Mouse (Mus musculus) heart, postnatal 14 days (tissue): ENCODE results near the gene Rp2. TPM values are rescaled to one million over a fixed set of nuclear protein-coding genes. Genes with fewer than 3 reads are reported as not detected.
"Not testable (repeated sequence)": the region's sequence is repeated elsewhere in the genome, so short reads cannot be mapped to it uniquely, and the experiment has no call there.

Source experiments
- DNase-seq, 2 experiments: peaks; one replicate each; pipeline ENCODE4 v3.0.0; 2021 to 2022
- intact Hi-C: fragments of 180-260 bp; cut with DNase I; formaldehyde crosslinking; loops from one replicate; pipeline ENCODE4 v1.15.1; 2025
- long read RNA-seq, 2 experiments: library from polyadenylated mRNA; stranded (forward); transcript quantifications; one replicate each; pipeline ENCODE4 v2.0.0; 2021
- total RNA-seq, 2 experiments: library from RNA; stranded (reverse); gene quantifications; 2 replicates each; pipeline ENCODE4 v1.2.3; 2021

Gene Rp2
- total RNA-seq: 10 to 100 TPM; 10.7 to 11.1 TPM
- long read RNA-seq, experiment 1, full-length matches to known transcripts: 14 of 15 reads
- long read RNA-seq, experiment 1, partial matches to known transcripts: 1 of 15 reads
- long read RNA-seq, experiment 1, other reads (novel, unspliced or antisense): 0 of 15 reads
- long read RNA-seq, experiment 2, full-length matches to known transcripts: 18 of 18 reads
- long read RNA-seq, experiment 2, partial matches to known transcripts: 0 of 18 reads
- long read RNA-seq, experiment 2, other reads (novel, unspliced or antisense): 0 of 18 reads

GRCm38 (mm10) chrX:20364391-20365365 lies at the start of gene Rp2:
Gene Rp2, plus strand, starts transcription at chrX:20364481.
- DNase-seq: peak; percentile 71 to 77
- intact Hi-C loops: loop anchor here (5.0 kb wide), 2 partner anchors 63 to 208 kb away; partner anchors contain the start of gene Jade3

GRCm38 (mm10) chrX:20332756-20333155 lies 31.5 kb upstream of the Rp2 start:
- intact Hi-C loops: no loop called here

GRCm38 (mm10) chrX:20335722-20336121 lies 28.6 kb upstream of the Rp2 start:
- DNase-seq: peak; percentile 31 to 53
- intact Hi-C loops: loop anchor here (2.0 to 5.0 kb wide), 2 partner anchors 173 to 313 kb away; no protein-coding TSS in a partner anchor

More at GRCm38 (mm10) chrX:20332756-20333155, 31.5 kb upstream of the Rp2 start:
- DNase-seq: no peak

- intact Hi-C loops: no loop called here
- DNase-seq: no peak
Observed at GRCm38 (mm10) chrX:20344980-20345379, 19.3 kb upstream of the Rp2 start.

GRCm38 (mm10) chrX:20346355-20346754 lies 17.9 kb upstream of the Rp2 start:
- intact Hi-C loops: no loop called here
- no peak for DNase-seq

GRCm38 (mm10) chrX:20350241-20350640 lies 14.0 kb upstream of the Rp2 start:
- DNase-seq, intact Hi-C loops: not testable (repeated sequence)

- intact Hi-C loops: no loop called here
- no peak for DNase-seq
Observed at GRCm38 (mm10) chrX:20355283-20355682, 9.0 kb upstream of the Rp2 start.

GRCm38 (mm10) chrX:20356309-20356708 lies 8.0 kb upstream of the Rp2 start:
- intact Hi-C loops: no loop called here
- DNase-seq: no peak

- intact Hi-C loops: loop anchor here (5.0 kb wide), 2 partner anchors 61 to 206 kb away; partner anchors contain the start of gene Jade3
- no peak for DNase-seq
Observed at GRCm38 (mm10) chrX:20366036-20366435, 1.8 kb downstream of the Rp2 start.

- no peak for DNase-seq
- intact Hi-C loops: no loop called here
Observed at GRCm38 (mm10) chrX:20379347-20380014, 15.2 kb downstream of the Rp2 start.

GRCm38 (mm10) chrX:20382260-20382659 lies 18.0 kb downstream of the Rp2 start:
- no peak for DNase-seq
- intact Hi-C loops: no loop called here

GRCm38 (mm10) chrX:20387006-20387405 lies 22.7 kb downstream of the Rp2 start:
- intact Hi-C loops: no loop called here
- DNase-seq: no peak

GRCm38 (mm10) chrX:20391964-20392363 lies 27.7 kb downstream of the Rp2 start:
- intact Hi-C loops, DNase-seq: not testable (repeated sequence)

GRCm38 (mm10) chrX:20392942-20393341 lies 28.7 kb downstream of the Rp2 start:
- intact Hi-C loops: no loop called here
- no peak for DNase-seq

- intact Hi-C loops: no loop called here
- no peak for DNase-seq
Observed at GRCm38 (mm10) chrX:20404068-20404467, 39.8 kb downstream of the Rp2 start.

GRCm38 (mm10) chrX:20406909-20407308 lies 42.6 kb downstream of the Rp2 start:
- intact Hi-C loops: no loop called here
- no peak for DNase-seq

GRCm38 (mm10) chrX:20407676-20408075 lies 43.4 kb downstream of the Rp2 start:
- intact Hi-C loops: no loop called here
- DNase-seq: no peak

GRCm38 (mm10) chrX:20411382-20411781 lies 47.1 kb downstream of the Rp2 start:
- intact Hi-C loops: no loop called here
- DNase-seq: no peak

GRCm38 (mm10) chrX:20412221-20412620 lies 47.9 kb downstream of the Rp2 start:
- intact Hi-C loops: no loop called here
- no peak for DNase-seq

- intact Hi-C loops: no loop called here
- no peak for DNase-seq
Observed at GRCm38 (mm10) chrX:20414885-20415622, 50.8 kb downstream of the Rp2 start.
